Comparison of ENCODE assay signal across 9 mouse cellular contexts in genomic region chr13:52535542-52535941, GRCm38 (mm10). TPM values are rescaled to one million over a fixed set of nuclear protein-coding genes. Genes with fewer than 3 reads are reported as not detected.
A peak's percentile ranks its signal among the peaks of the same experiment; 100 is the strongest.
DNase-seq lines count a peak whose midpoint lies in the region; ATAC-seq and TF ChIP-seq lines count a peak whose summit lies in the region.
"Had no signal": no experiment of that assay in that cellular context is flagged by ENCODE, and none has a peak within 500 bp of the region (broad histone marks: within the 10 kb centered on the region; RNA-seq: fewer than 3 reads in every experiment).

No protein-coding gene starts in this region.

- H3K9me3 ChIP-seq in intestine, postnatal 0 days (ENCODE audit: control insufficient read depth) = no peaks in the 10 kb centered on the region
- H3K9me3 ChIP-seq: hindbrain, embryonic 15.5 days had no signal

- WGBS in intestine, postnatal 0 days = 3% methylated on average over 4 of the region's 4 CpGs
- 6% methylated on average over 4 of the region's 4 CpGs for WGBS in small intestine, adult 2 months

- no peaks in the 10 kb centered on the region for H3K4me1 ChIP-seq in intestine, postnatal 0 days (replicated peaks; ENCODE audit: control insufficient read depth, insufficient read depth, low read length)
- H3K4me1 ChIP-seq in small intestine, adult 2 months (ENCODE audit: control insufficient read depth, insufficient read depth, insufficient read length, low read length) = 0 out of 2 replicates have a peak, but pooled peaks cover under 1% of the 10 kb centered on the region
- H3K4me1 ChIP-seq: hindbrain, embryonic 15.5 days had no signal

- no peak overlapping the region for H3K27ac ChIP-seq in intestine, postnatal 0 days (ENCODE audit: low read depth, low read length)
- no peak overlapping the region for H3K27ac ChIP-seq in small intestine, adult 2 months (ENCODE audit: insufficient read depth, low read depth, low read length)
- H3K27ac ChIP-seq: hindbrain, embryonic 15.5 days had no signal

- no peak overlapping the region for H3K4me2 ChIP-seq in intestine, postnatal 0 days (replicated peaks; ENCODE audit: low read depth)
- H3K4me2 ChIP-seq: hindbrain, embryonic 15.5 days had no signal

- no peak for ATAC-seq in CD4-positive, CD25-positive, alpha-beta regulatory T cell, adult 4 months
- ATAC-seq in intestine, postnatal 0 days = no peak

- H3K36me3 ChIP-seq in intestine, postnatal 0 days (ENCODE audit: control insufficient read depth, insufficient read depth) = no peaks in the 10 kb centered on the region
- H3K36me3 ChIP-seq in small intestine, adult 2 months (ENCODE audit: control insufficient read depth, insufficient read depth, low read length) = no peaks in the 10 kb centered on the region
- H3K36me3 ChIP-seq: hindbrain, embryonic 15.5 days had no signal

- peak; percentile 79 for DNase-seq in CD4-positive, CD25-positive, alpha-beta regulatory T cell, adult 2 months (ENCODE audit: low read depth, low spot score)
- peak; percentile 24 to 74 for DNase-seq in spleen, adult 18-20 months
- no peak for DNase-seq in spleen, adult 12 weeks (ENCODE audit: low spot score)
- peak; percentile 89 for DNase-seq in embryo, embryonic 10 days (ENCODE audit: low spot score)
- peak; percentile 80 for DNase-seq in lung, postnatal 14 days

- H3K4me3 ChIP-seq in intestine, postnatal 0 days (ENCODE audit: low read depth, low read length) = no peak overlapping the region
- no peak overlapping the region for H3K4me3 ChIP-seq in small intestine, adult 2 months (ENCODE audit: low read depth, low read length)
- H3K4me3 ChIP-seq: hindbrain, embryonic 15.5 days had no signal

- no peak overlapping the region for H3K9ac ChIP-seq in intestine, postnatal 0 days (ENCODE audit: low read depth, low read length)
- H3K9ac ChIP-seq: hindbrain, embryonic 15.5 days had no signal

- H3K27me3 ChIP-seq in intestine, postnatal 0 days (replicated peaks; ENCODE audit: control insufficient read depth, insufficient read depth, low read length) = 0 out of 2 replicates have a peak, but pooled peaks cover under 1% of the 10 kb centered on the region
- H3K27me3 ChIP-seq in small intestine, adult 2 months (ENCODE audit: control insufficient read depth, insufficient read depth, low read length) = 0 out of 2 replicates have a peak, but pooled peaks cover 2% of the 10 kb centered on the region
- H3K27me3 ChIP-seq: hindbrain, embryonic 15.5 days had no signal

- TF ChIP-seq POLR2A in small intestine, adult 2 months (IDR thresholded peaks at IDR 0.05; ENCODE audit: low read depth, low read length) = no peak

- peak; percentile 89 for TF ChIP-seq CTCF in intestine, postnatal 0 days (IDR thresholded peaks at IDR 0.05; ENCODE audit: low read depth)
- TF ChIP-seq CTCF in small intestine, adult 2 months (IDR thresholded peaks at IDR 0.05; ENCODE audit: extremely low read depth, insufficient read length, insufficient replicate concordance, low read depth, low read length) = peak; percentile 78; the same call in 1 of the 2 replicates

RNA-seq across cellular contexts. Expression of gene Diras2, which starts 4.5 kb away (rescaled TPM):
- not detected for polyA plus RNA-seq in CD4-positive, CD25-positive, alpha-beta regulatory T cell, adult 4 months (2017; shearing (Covaris generic))
- polyA plus RNA-seq in intestine, postnatal 0 days (2015; fragmentation: Nextera tagmentation; extraction: Ambion mirVana) = 0.58 and 0.61 TPM in 2 replicates
- 0.44 and 1.7 TPM in 2 replicates for polyA plus RNA-seq in small intestine, adult 2 months (2012; rRNA removed)

RNA-seq across cellular contexts. Expression of gene Syk, which starts 47.4 kb away (rescaled TPM):
- 1 to 10 TPM in 1 of 2 experiments, under 1 TPM in 1; 0.20 to 2.4 TPM for polyA plus RNA-seq in CD4-positive, CD25-positive, alpha-beta regulatory T cell, adult 4 months (2017; shearing (Covaris generic))
- 2.0 TPM in 2 replicates for polyA plus RNA-seq in intestine, postnatal 0 days (2015; fragmentation: Nextera tagmentation; extraction: Ambion mirVana)
- 4.7 and 8.3 TPM in 2 replicates for polyA plus RNA-seq in small intestine, adult 2 months (2012; rRNA removed)
